In the genomic region with DNA sequence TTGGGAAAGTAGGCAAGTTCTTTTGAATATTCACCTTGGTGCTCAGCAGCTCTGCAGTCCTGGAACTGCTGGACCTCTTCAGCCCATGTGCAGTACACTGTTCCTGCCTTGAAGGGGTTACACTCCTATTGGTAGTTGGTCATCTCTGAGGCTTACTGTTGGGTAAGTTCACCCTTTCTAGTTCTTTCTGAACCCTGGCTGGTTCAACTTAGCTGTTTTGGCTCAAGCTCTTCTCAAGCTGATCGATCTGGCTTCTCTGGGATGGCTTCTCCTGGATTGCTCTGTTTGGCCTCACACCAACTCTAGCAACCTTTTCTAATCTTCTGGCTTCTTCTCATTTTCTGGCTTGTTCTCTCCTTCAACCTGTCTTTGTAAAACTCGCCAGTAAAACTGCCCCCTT, we compare ENCODE assay signal across 9 mouse cellular contexts. TPM values are rescaled to one million over a fixed set of nuclear protein-coding genes. Genes with fewer than 3 reads are reported as not detected.
DNase-seq lines count a peak whose midpoint lies in the region; ATAC-seq and TF ChIP-seq lines count a peak whose summit lies in the region.
"Had no signal": no experiment of that assay in that cellular context is flagged by ENCODE, and none has a peak within 500 bp of the region (broad histone marks: within the 10 kb centered on the region; RNA-seq: fewer than 3 reads in every experiment).

No protein-coding gene starts in this region.

- 61% methylated on average over 2 of the region's 2 CpGs for WGBS in heart, embryonic 15.5 days
- WGBS in heart, adult 2 months = 33% methylated on average over 2 of the region's 2 CpGs
- 70% methylated on average over 2 of the region's 2 CpGs for WGBS in hindbrain, embryonic 12.5 days
- 55% methylated on average over 2 of the region's 2 CpGs for WGBS in midbrain, embryonic 13.5 days

- H3K36me3 ChIP-seq in heart, embryonic 15.5 days = no peaks in the 10 kb centered on the region
- H3K36me3 ChIP-seq in heart, adult 2 months (ENCODE audit: control insufficient read depth, insufficient read depth, low read length) = peaks cover 21% of the 10 kb centered on the region
- peaks cover 3 to 58% of the 10 kb centered on the region in 2 experiments; a peak in 3 of 4 replicates for H3K36me3 ChIP-seq in MEL (ENCODE audit: control insufficient read depth in 1 of 2, insufficient read depth in 2 of 2, low read length in 2 of 2)
- H3K36me3 ChIP-seq in hindbrain, embryonic 12.5 days = no peaks in the 10 kb centered on the region
- H3K36me3 ChIP-seq in midbrain, embryonic 13.5 days = no peaks in the 10 kb centered on the region

- no peak overlapping the region for H3K27ac ChIP-seq in heart, embryonic 15.5 days
- no peak overlapping the region for H3K27ac ChIP-seq in heart, adult 2 months
- H3K27ac ChIP-seq in MEL (ENCODE audit: control insufficient read depth, low read depth, low read length) = no peak overlapping the region
- H3K27ac ChIP-seq in hindbrain, embryonic 12.5 days = no peak overlapping the region
- no peak overlapping the region for H3K27ac ChIP-seq in midbrain, embryonic 13.5 days

- intact Hi-C loops in heart, adult 2 months (cut with DNase I) = loop anchor here (5.0 to 10.0 kb wide), 2 partner anchors 246 to 524 kb away; partner anchors contain the start of genes Insig1 and Paxip1

- no peak for TF ChIP-seq RAD21 in MEL (IDR thresholded peaks at IDR 0.05; ENCODE audit: low read depth, low read length)

- H3K9me3 ChIP-seq in heart, embryonic 15.5 days (replicated peaks) = no peaks in the 10 kb centered on the region
- H3K9me3 ChIP-seq in MEL (replicated peaks; ENCODE audit: insufficient read depth, low read length) = no peaks in the 10 kb centered on the region
- H3K9me3 ChIP-seq in hindbrain, embryonic 12.5 days (replicated peaks) = no peaks in the 10 kb centered on the region
- H3K9me3 ChIP-seq in midbrain, embryonic 13.5 days = no peaks in the 10 kb centered on the region

- TF ChIP-seq EP300 in heart, adult 2 months (IDR thresholded peaks at IDR 0.05; ENCODE audit: insufficient read depth, low read depth, low read length) = no peak
- TF ChIP-seq EP300 in MEL (IDR thresholded peaks at IDR 0.05; ENCODE audit: low read depth in 1 of 2, low read length in 2 of 2) = no peak

- 0 out of 2 replicates have a peak overlapping the region, but pooled peaks have one; percentile 21 for H3K9ac ChIP-seq in heart, embryonic 15.5 days
- no peak overlapping the region for H3K9ac ChIP-seq in heart, adult 2 months (ENCODE audit: low read depth, low read length)
- peak overlapping the region; percentile 51 for H3K9ac ChIP-seq in MEL (ENCODE audit: control insufficient read depth, low read depth, low read length, poor library complexity, severe bottlenecking)
- H3K9ac ChIP-seq in hindbrain, embryonic 12.5 days = 0 out of 2 replicates have a peak overlapping the region, but pooled peaks have one; percentile 40
- peak overlapping the region; percentile 55 for H3K9ac ChIP-seq in midbrain, embryonic 13.5 days (replicated peaks)

- H3K4me2 ChIP-seq in heart, embryonic 15.5 days = peak overlapping the region; percentile 71
- peak overlapping the region; percentile 75 for H3K4me2 ChIP-seq in hindbrain, embryonic 12.5 days (replicated peaks)
- H3K4me2 ChIP-seq in midbrain, embryonic 13.5 days (replicated peaks) = peak overlapping the region; percentile 69

- peak overlapping the region; percentile 97 for H3K4me3 ChIP-seq in heart, embryonic 15.5 days
- no peak overlapping the region for H3K4me3 ChIP-seq in heart, adult 2 months
- H3K4me3 ChIP-seq in MEL (ENCODE audit: control insufficient read depth in 1 of 2, insufficient read depth in 1 of 2, low read depth in 2 of 2, low read length in 2 of 2) = peak overlapping the region; percentile 28 to 95
- peak overlapping the region; percentile 99; the same call in 1 of the 2 replicates for H3K4me3 ChIP-seq in hindbrain, embryonic 12.5 days
- peak overlapping the region; percentile 87 for H3K4me3 ChIP-seq in midbrain, embryonic 13.5 days (replicated peaks)

- no peaks in the 10 kb centered on the region for H3K27me3 ChIP-seq in heart, embryonic 15.5 days
- H3K27me3 ChIP-seq in heart, adult 2 months (ENCODE audit: control insufficient read depth, insufficient read depth, low read length) = no peaks in the 10 kb centered on the region
- H3K27me3 ChIP-seq in MEL (ENCODE audit: control insufficient read depth in 1 of 2, insufficient read depth in 2 of 2, low read length in 2 of 2) = no peaks in the 10 kb centered on the region
- no peaks in the 10 kb centered on the region for H3K27me3 ChIP-seq in hindbrain, embryonic 12.5 days
- no peaks in the 10 kb centered on the region for H3K27me3 ChIP-seq in midbrain, embryonic 13.5 days
- H3K27me3 ChIP-seq: Patski had no signal

- no peak for TF ChIP-seq POLR2A in heart, adult 2 months (IDR thresholded peaks at IDR 0.05; ENCODE audit: insufficient read depth, low read depth, low read length)
- TF ChIP-seq POLR2A in MEL (IDR thresholded peaks at IDR 0.05; ENCODE audit: control insufficient read depth in 1 of 2, insufficient read depth in 1 of 2, low read depth in 1 of 2, low read length in 2 of 2, poor library complexity in 1 of 2) = no peak

- no peak for TF ChIP-seq CTCF in heart, adult 2 months (IDR thresholded peaks at IDR 0.05)
- TF ChIP-seq CTCF in MEL (IDR thresholded peaks at IDR 0.05 in 2 of 3, conservative IDR thresholded peaks at IDR 0.05 in 1 of 3; ENCODE audit: control insufficient read depth in 1 of 3, insufficient read depth in 1 of 3, low read depth in 2 of 3, low read length in 3 of 3, poor library complexity in 1 of 3, severe bottlenecking in 1 of 3) = no peak

- H3K4me1 ChIP-seq in heart, embryonic 15.5 days (replicated peaks) = peaks cover 20% of the 10 kb centered on the region
- H3K4me1 ChIP-seq in heart, adult 2 months (ENCODE audit: control insufficient read depth, insufficient read depth, low read length) = peaks cover 7% of the 10 kb centered on the region; the same call in 1 of the 2 replicates
- H3K4me1 ChIP-seq in MEL (ENCODE audit: control insufficient read depth in 1 of 2, insufficient read depth in 2 of 2, low read length in 2 of 2) = peaks cover 24 to 26% of the 10 kb centered on the region in 2 experiments
- H3K4me1 ChIP-seq in hindbrain, embryonic 12.5 days = peaks cover 23% of the 10 kb centered on the region
- H3K4me1 ChIP-seq in midbrain, embryonic 13.5 days (replicated peaks) = peaks cover 37% of the 10 kb centered on the region

- no peak for ATAC-seq in heart, embryonic 15.5 days (replicated peaks; ENCODE audit: insufficient number of reproducible peaks, insufficient read depth, low FRiP score, low read depth)
- ATAC-seq in hindbrain, embryonic 12.5 days (ENCODE audit: low FRiP score) = no peak
- no peak for ATAC-seq in midbrain, embryonic 13.5 days
- ATAC-seq: Patski had no signal

- no peak for DNase-seq in heart, adult 2 months
- peak; percentile 44 for DNase-seq in MEL (ENCODE audit: low read depth, low spot score)
- DNase-seq in layer of hippocampus, adult 9-10 months (ENCODE audit: low spot score) = no peak
- no peak for DNase-seq in layer of hippocampus, postnatal 14 days (ENCODE audit: low spot score in 2 of 2)
- no peak for DNase-seq in natural killer cell, adult 2 months (ENCODE audit: low spot score in 2 of 2)

- peaks cover 7% of the 10 kb centered on the region for H3K79me2 ChIP-seq in heart, adult 2 months (replicated peaks; ENCODE audit: control insufficient read depth, insufficient read depth, low read length)
- peaks cover 60% of the 10 kb centered on the region for H3K79me2 ChIP-seq in MEL (ENCODE audit: control insufficient read depth, insufficient read depth, low read length, poor library complexity)

TF ChIP-seq in MEL, 35 proteins besides CTCF, POLR2A, EP300 and RAD21:
- TF ChIP-seq USF2 (IDR thresholded peaks at IDR 0.05; ENCODE audit: borderline replicate concordance in 1 of 2, insufficient read depth in 1 of 2, low read depth in 1 of 2, low read length in 2 of 2) (no peak), ZMIZ1 (IDR thresholded peaks at IDR 0.05; ENCODE audit: low read depth, low read length) (no peak), TCF12 (IDR thresholded peaks at IDR 0.05; ENCODE audit: low read depth, low read length) (no peak), CHD1 (IDR thresholded peaks at IDR 0.05; ENCODE audit: low read depth, low read length) (no peak), NELFE (IDR thresholded peaks at IDR 0.05; ENCODE audit: low read depth, low read length) (no peak), CHD2 (IDR thresholded peaks at IDR 0.05; ENCODE audit: low read length) (no peak), ELF1 (IDR thresholded peaks at IDR 0.05; ENCODE audit: low read depth, low read length) (no peak), SIN3A (IDR thresholded peaks at IDR 0.05; ENCODE audit: low read length) (no peak), GABPA (IDR thresholded peaks at IDR 0.05; ENCODE audit: low read depth, low read length) (no peak), MAX (IDR thresholded peaks at IDR 0.05; ENCODE audit: low read length) (no peak), KAT2A (conservative IDR thresholded peaks at IDR 0.05; ENCODE audit: low read depth, low read length) (no peak), ZC3H11A (IDR thresholded peaks at IDR 0.05; ENCODE audit: low read depth, low read length) (no peak), POLR2AphosphoS2 (IDR thresholded peaks at IDR 0.05; ENCODE audit: low read length) (no peak), MYB (IDR thresholded peaks at IDR 0.05; ENCODE audit: low read depth, low read length) (no peak), POLR2AphosphoS5 (IDR thresholded peaks at IDR 0.05; ENCODE audit: borderline replicate concordance, low read depth, low read length) (no peak), GATA1 (IDR thresholded peaks at IDR 0.05; ENCODE audit: low read depth, low read length) (no peak), SMC3 (IDR thresholded peaks at IDR 0.05; ENCODE audit: low read depth, low read length) (no peak), MEF2A (IDR thresholded peaks at IDR 0.05; ENCODE audit: extremely low read depth, insufficient replicate concordance, low read depth, low read length, poor library complexity, severe bottlenecking) (no peak)
TF ChIP-seq in MEL: peak in this region for 0.

RNA-seq across cellular contexts. Expression of gene Rbm33, which starts 1.8 kb away (rescaled TPM):
- polyA plus RNA-seq in heart, embryonic 15.5 days (2015; fragmentation: Nextera tagmentation; extraction: Ambion mirVana) = 9.3 and 9.5 TPM in 2 replicates
- 10 to 100 TPM; 38.5 to 41.1 TPM for total RNA-seq in heart, adult 2 months (2021)
- polyA plus RNA-seq in heart, adult 2 months (2012; rRNA removed) = 13.6 and 19.3 TPM in 2 replicates
- total RNA-seq in MEL (2012; rRNA removed) = 14.6 and 21.8 TPM in 2 replicates
- 10 to 100 TPM in 1 of 2 experiments, not detected in 1; 60.3 TPM for polyA plus RNA-seq in MEL (2012; ENCODE audit: insufficient read depth in 1 of 2, insufficient read length in 2 of 2, low read depth in 1 of 2, low replicate concordance in 2 of 2, missing spikeins in 1 of 2)
- 24.5 and 25.9 TPM in 2 replicates for polyA plus RNA-seq in hindbrain, embryonic 12.5 days (2016; fragmentation: Nextera tagmentation; extraction: Ambion mirVana)
- 21.0 and 24.3 TPM in 2 replicates for polyA plus RNA-seq in midbrain, embryonic 13.5 days (2015; fragmentation: Nextera tagmentation; extraction: Ambion mirVana)
- total RNA-seq in layer of hippocampus, postnatal 14 days (2021) = 10 to 100 TPM; 58.8 to 59.0 TPM
